Mouse (Mus musculus): Measurements from ENCODE around the gene Gm49369. TPM values are rescaled to one million over a fixed set of nuclear protein-coding genes. Genes with fewer than 3 reads are reported as not detected.
A peak's percentile ranks its signal among the peaks of the same experiment; 100 is the strongest.

Gm49369 gene
- total RNA-seq, 2 experiments from 2014 or later, result 4.6 TPM; not detected in 1

GRCm38 (mm10) chr7:142395472-142395871, 13.0 kb upstream of the Gm49369 start:
- intact Hi-C loops (cut with DNase I), result no loop called here
- DNase-seq (ENCODE audit: low spot score in 2 of 2), result no peak

GRCm38 (mm10) chr7:142394261-142395190, 12.1 kb upstream of the Gm49369 start:
- DNase-seq (ENCODE audit: low spot score in 2 of 2), result no peak
- intact Hi-C loops (cut with DNase I), result no loop called here

- intact Hi-C loops (cut with DNase I), result no loop called here
- no peak for DNase-seq (ENCODE audit: low spot score in 2 of 2)
Observed at GRCm38 (mm10) chr7:142393191-142393590, 10.7 kb upstream of the Gm49369 start.

GRCm38 (mm10) chr7:142391609-142392008, 9.1 kb upstream of the Gm49369 start:
- intact Hi-C loops (cut with DNase I), result no loop called here
- no peak for DNase-seq (ENCODE audit: low spot score in 2 of 2)

GRCm38 (mm10) chr7:142391108-142391507, 8.6 kb upstream of the Gm49369 start:
- DNase-seq (ENCODE audit: low spot score in 2 of 2), result no peak

GRCm38 (mm10) chr7:142389961-142390650, 7.6 kb upstream of the Gm49369 start:
- no peak for DNase-seq (ENCODE audit: low spot score in 2 of 2)
- intact Hi-C loops (cut with DNase I), result no loop called here

More at GRCm38 (mm10) chr7:142391108-142391507, 8.6 kb upstream of the Gm49369 start:
- intact Hi-C loops (cut with DNase I), result no loop called here

- intact Hi-C loops (cut with DNase I), result no loop called here
- no peak for DNase-seq (ENCODE audit: low spot score in 2 of 2)
Observed at GRCm38 (mm10) chr7:142388740-142389139, 6.3 kb upstream of the Gm49369 start.

GRCm38 (mm10) chr7:142388198-142388597, 5.7 kb upstream of the Gm49369 start:
- intact Hi-C loops (cut with DNase I), result no loop called here
- no peak for DNase-seq (ENCODE audit: low spot score in 2 of 2)

- DNase-seq (ENCODE audit: low spot score in 2 of 2), result peak; percentile 97
- intact Hi-C loops (cut with DNase I), result loop anchor here (2.0 kb wide), 1 partner anchor 15 kb away; the partner anchor contains the start of gene Ifitm10
Observed at GRCm38 (mm10) chr7:142387419-142388148, 5.1 kb upstream of the Gm49369 start, which contains the start of gene Ctsd. Ctsd (minus strand) TSS chr7:142388038.

- intact Hi-C loops (cut with DNase I), result loop anchor here (2.0 kb wide), 1 partner anchor 14 kb away; the partner anchor contains the start of gene Ifitm10
Observed at GRCm38 (mm10) chr7:142386621-142387201, 4.2 kb upstream of the Gm49369 start.

GRCm38 (mm10) chr7:142385742-142386403, 3.4 kb upstream of the Gm49369 start:
- intact Hi-C loops (cut with DNase I), result loop anchor here (2.0 kb wide), 1 partner anchor 13 kb away; the partner anchor contains the start of gene Ifitm10
- no peak for DNase-seq (ENCODE audit: low spot score in 2 of 2)

More at GRCm38 (mm10) chr7:142386621-142387201, 4.2 kb upstream of the Gm49369 start:
- DNase-seq (ENCODE audit: low spot score in 2 of 2), result no peak

- no peak for DNase-seq (ENCODE audit: low spot score in 2 of 2)
- intact Hi-C loops (cut with DNase I), result no loop called here
Observed at GRCm38 (mm10) chr7:142384306-142384705, 1.8 kb upstream of the Gm49369 start.

- intact Hi-C loops (cut with DNase I), result no loop called here
- no peak for DNase-seq (ENCODE audit: low spot score in 2 of 2)
Observed at GRCm38 (mm10) chr7:142381175-142381574, 1.3 kb downstream of the Gm49369 start.

- DNase-seq (ENCODE audit: low spot score in 2 of 2), result no peak
- intact Hi-C loops (cut with DNase I), result no loop called here
Observed at GRCm38 (mm10) chr7:142379186-142379585, 3.3 kb downstream of the Gm49369 start.

- intact Hi-C loops (cut with DNase I), result no loop called here
- no peak for DNase-seq (ENCODE audit: low spot score in 2 of 2)
Observed at GRCm38 (mm10) chr7:142377233-142377925, 5.1 kb downstream of the Gm49369 start.

- intact Hi-C loops (cut with DNase I), result no loop called here
- DNase-seq (ENCODE audit: low spot score in 2 of 2), result no peak
Observed at GRCm38 (mm10) chr7:142376096-142376495, 6.4 kb downstream of the Gm49369 start.

- peak in 1 of 2 experiments; percentile 21 for DNase-seq (ENCODE audit: low spot score in 2 of 2)
- intact Hi-C loops (cut with DNase I), result no loop called here
Observed at GRCm38 (mm10) chr7:142375261-142375724, 7.2 kb downstream of the Gm49369 start.

- intact Hi-C loops (cut with DNase I), result no loop called here
- DNase-seq (ENCODE audit: low spot score in 2 of 2), result no peak
Observed at GRCm38 (mm10) chr7:142374413-142375015, 8.0 kb downstream of the Gm49369 start.
